Mouse (Mus musculus): ENCODE results near the gene Qsox2. TPM values are rescaled to one million over a fixed set of nuclear protein-coding genes. Genes with fewer than 3 reads are reported as not detected.

Qsox2 gene
- total RNA-seq (2017) = 2.9 and 3.8 TPM in 2 replicates

- ATAC-seq (ENCODE audit: extremely low read depth, insufficient number of reproducible peaks, low FRiP score, poor library complexity, severe bottlenecking) = peak; percentile 73
Measured at GRCm38 (mm10) chr2:26237290-26237782, at the start of gene Qsox2. Qsox2 (minus strand) TSS chr2:26237525.

GRCm38 (mm10) chr2:26286391-26286790 is 49.1 kb upstream of the Qsox2 start:
- ATAC-seq (ENCODE audit: extremely low read depth, insufficient number of reproducible peaks, low FRiP score, poor library complexity, severe bottlenecking) = no peak

GRCm38 (mm10) chr2:26285804-26286203 is 48.5 kb upstream of the Qsox2 start:
- no peak for ATAC-seq (ENCODE audit: extremely low read depth, insufficient number of reproducible peaks, low FRiP score, poor library complexity, severe bottlenecking)

- no peak for ATAC-seq (ENCODE audit: extremely low read depth, insufficient number of reproducible peaks, low FRiP score, poor library complexity, severe bottlenecking)
Measured at GRCm38 (mm10) chr2:26280594-26280993, 43.3 kb upstream of the Qsox2 start.

- no peak for ATAC-seq (ENCODE audit: extremely low read depth, insufficient number of reproducible peaks, low FRiP score, poor library complexity, severe bottlenecking)
Measured at GRCm38 (mm10) chr2:26279712-26280111, 42.4 kb upstream of the Qsox2 start.

GRCm38 (mm10) chr2:26273611-26274010 is 36.3 kb upstream of the Qsox2 start:
- ATAC-seq (ENCODE audit: extremely low read depth, insufficient number of reproducible peaks, low FRiP score, poor library complexity, severe bottlenecking) = no peak

GRCm38 (mm10) chr2:26268216-26268615 is 30.9 kb upstream of the Qsox2 start:
- no peak for ATAC-seq (ENCODE audit: extremely low read depth, insufficient number of reproducible peaks, low FRiP score, poor library complexity, severe bottlenecking)

GRCm38 (mm10) chr2:26266066-26266742 is 28.9 kb upstream of the Qsox2 start:
- ATAC-seq (ENCODE audit: extremely low read depth, insufficient number of reproducible peaks, low FRiP score, poor library complexity, severe bottlenecking) = no peak

GRCm38 (mm10) chr2:26265095-26265494 is 27.8 kb upstream of the Qsox2 start:
- ATAC-seq (ENCODE audit: extremely low read depth, insufficient number of reproducible peaks, low FRiP score, poor library complexity, severe bottlenecking) = no peak

GRCm38 (mm10) chr2:26264646-26265045 is 27.3 kb upstream of the Qsox2 start:
- ATAC-seq (ENCODE audit: extremely low read depth, insufficient number of reproducible peaks, low FRiP score, poor library complexity, severe bottlenecking) = no peak

GRCm38 (mm10) chr2:26257315-26258096 is 20.2 kb upstream of the Qsox2 start:
- no peak for ATAC-seq (ENCODE audit: extremely low read depth, insufficient number of reproducible peaks, low FRiP score, poor library complexity, severe bottlenecking)

- ATAC-seq (ENCODE audit: extremely low read depth, insufficient number of reproducible peaks, low FRiP score, poor library complexity, severe bottlenecking) = no peak
Measured at GRCm38 (mm10) chr2:26254816-26255215, 17.5 kb upstream of the Qsox2 start.

GRCm38 (mm10) chr2:26252514-26253206 is 15.3 kb upstream of the Qsox2 start:
- ATAC-seq (ENCODE audit: extremely low read depth, insufficient number of reproducible peaks, low FRiP score, poor library complexity, severe bottlenecking) = no peak

GRCm38 (mm10) chr2:26247531-26247930 is 10.2 kb upstream of the Qsox2 start:
- ATAC-seq (ENCODE audit: extremely low read depth, insufficient number of reproducible peaks, low FRiP score, poor library complexity, severe bottlenecking) = no peak

- no peak for ATAC-seq (ENCODE audit: extremely low read depth, insufficient number of reproducible peaks, low FRiP score, poor library complexity, severe bottlenecking)
Measured at GRCm38 (mm10) chr2:26240841-26241240, 3.5 kb upstream of the Qsox2 start.

- ATAC-seq (ENCODE audit: extremely low read depth, insufficient number of reproducible peaks, low FRiP score, poor library complexity, severe bottlenecking) = no peak
Measured at GRCm38 (mm10) chr2:26240330-26240729, 3.0 kb upstream of the Qsox2 start.

- ATAC-seq (ENCODE audit: extremely low read depth, insufficient number of reproducible peaks, low FRiP score, poor library complexity, severe bottlenecking) = no peak
Measured at GRCm38 (mm10) chr2:26236681-26237289, 540 bp downstream of the Qsox2 start.

- ATAC-seq (ENCODE audit: extremely low read depth, insufficient number of reproducible peaks, low FRiP score, poor library complexity, severe bottlenecking) = no peak
Measured at GRCm38 (mm10) chr2:26234771-26235170, 2.6 kb downstream of the Qsox2 start.

GRCm38 (mm10) chr2:26234253-26234652 is 3.1 kb downstream of the Qsox2 start:
- no peak for ATAC-seq (ENCODE audit: extremely low read depth, insufficient number of reproducible peaks, low FRiP score, poor library complexity, severe bottlenecking)
